Mouse (Mus musculus) lung, postnatal 14 days (tissue): ENCODE data around the gene Slc6a5.
"Not testable (repeated sequence)": the region's sequence is repeated elsewhere in the genome, so short reads cannot be mapped to it uniquely, and the experiment has no call there.

Experiments
- DNase-seq: peaks from one replicate; pipeline ENCODE4 v3.0.0; 2021

Slc6a5 gene

GRCm38 (mm10) chr7:49913728-49914328, 3.9 kb downstream of the Slc6a5 start:
- DNase-seq = no peak

- no peak for DNase-seq
Observed at GRCm38 (mm10) chr7:49914946-49915345, 5.0 kb downstream of the Slc6a5 start.

GRCm38 (mm10) chr7:49915471-49915870, 5.5 kb downstream of the Slc6a5 start:
- no peak for DNase-seq

- no peak for DNase-seq
Observed at GRCm38 (mm10) chr7:49919494-49919893, 9.5 kb downstream of the Slc6a5 start.

- DNase-seq = no peak
Observed at GRCm38 (mm10) chr7:49920751-49921150, 10.8 kb downstream of the Slc6a5 start.

GRCm38 (mm10) chr7:49922928-49923327, 13.0 kb downstream of the Slc6a5 start:
- peak; percentile 14 for DNase-seq

GRCm38 (mm10) chr7:49923376-49923775, 13.4 kb downstream of the Slc6a5 start:
- peak; percentile 78 for DNase-seq

GRCm38 (mm10) chr7:49928571-49928970, 18.6 kb downstream of the Slc6a5 start:
- DNase-seq = no peak

- no peak for DNase-seq
Observed at GRCm38 (mm10) chr7:49929999-49930398, 20.1 kb downstream of the Slc6a5 start.

- DNase-seq = not testable (repeated sequence)
Observed at GRCm38 (mm10) chr7:49933386-49934115, 23.6 kb downstream of the Slc6a5 start.

GRCm38 (mm10) chr7:49936821-49937220, 26.9 kb downstream of the Slc6a5 start:
- DNase-seq = no peak

- no peak for DNase-seq
Observed at GRCm38 (mm10) chr7:49942023-49942422, 32.1 kb downstream of the Slc6a5 start.

GRCm38 (mm10) chr7:49942490-49942889, 32.5 kb downstream of the Slc6a5 start:
- DNase-seq = no peak

- no peak for DNase-seq
Observed at GRCm38 (mm10) chr7:49946691-49947090, 36.7 kb downstream of the Slc6a5 start.

- peak; percentile 21 for DNase-seq
Observed at GRCm38 (mm10) chr7:49953546-49954181, 43.7 kb downstream of the Slc6a5 start.

GRCm38 (mm10) chr7:49954834-49955233, 44.9 kb downstream of the Slc6a5 start:
- no peak for DNase-seq

GRCm38 (mm10) chr7:49957142-49957541, 47.2 kb downstream of the Slc6a5 start:
- no peak for DNase-seq

GRCm38 (mm10) chr7:49963764-49964163, 53.8 kb downstream of the Slc6a5 start:
- no peak for DNase-seq

- no peak for DNase-seq
Observed at GRCm38 (mm10) chr7:49969516-49969915, 59.6 kb downstream of the Slc6a5 start.

- no peak for DNase-seq
Observed at GRCm38 (mm10) chr7:49974841-49975440, 65.0 kb downstream of the Slc6a5 start, which contains the start of gene Nell1. Gene Nell1 (plus strand): TSS chr7:49974864.

GRCm38 (mm10) chr7:49975441-49976121, 65.6 kb downstream of the Slc6a5 start:
- DNase-seq = peak; percentile 8

- DNase-seq = no peak
Observed at GRCm38 (mm10) chr7:49981511-49982227, 71.7 kb downstream of the Slc6a5 start.
